In the genomic region with DNA sequence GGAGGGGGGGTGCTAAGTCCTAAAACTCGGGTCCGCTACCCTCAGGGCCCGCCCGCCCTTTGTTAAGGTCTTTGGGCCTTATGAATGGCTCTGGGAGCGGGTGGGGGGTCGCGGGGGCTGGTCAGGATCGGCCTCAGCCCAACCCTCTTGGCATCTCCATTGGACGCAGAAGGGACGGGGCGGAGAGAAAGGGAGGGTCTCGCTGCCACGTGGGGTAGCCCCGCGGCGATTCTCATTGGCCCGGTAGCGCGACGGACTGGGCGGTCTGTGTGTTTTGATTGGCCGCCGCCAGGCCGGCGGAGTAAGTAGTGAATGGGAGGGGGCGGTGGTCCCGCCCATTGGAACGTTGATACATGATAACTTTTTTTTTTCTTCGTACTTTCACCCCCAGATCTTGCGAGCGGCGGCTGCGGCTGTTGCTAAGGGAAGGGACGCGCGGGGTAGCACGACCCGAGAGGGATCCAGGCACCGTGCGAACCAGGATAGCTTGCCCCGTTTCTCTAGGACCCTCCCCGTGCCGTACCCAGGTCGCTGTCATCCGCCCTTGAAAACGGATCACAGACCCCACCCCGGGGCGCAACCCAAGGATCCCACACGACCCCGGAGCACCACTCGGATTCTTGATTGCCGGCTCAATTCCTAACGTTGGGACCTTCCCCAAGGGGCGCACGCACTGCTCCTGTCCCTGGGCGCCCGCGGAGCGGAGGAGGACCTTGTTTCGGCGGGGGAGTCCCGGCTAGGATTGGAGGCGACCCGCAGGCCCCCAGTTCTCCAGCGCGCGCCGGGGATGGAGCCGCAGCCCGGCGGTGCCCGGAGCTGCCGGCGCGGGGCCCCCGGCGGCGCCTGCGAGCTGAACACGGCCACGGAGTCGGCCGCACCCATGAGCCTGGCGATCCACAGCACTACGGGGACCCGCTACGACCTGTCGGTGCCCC, we compare ENCODE assay signal across 8 mouse cellular contexts. TPM values are rescaled to one million over a fixed set of nuclear protein-coding genes. Genes with fewer than 3 reads are reported as not detected.
DNase-seq lines count a peak whose midpoint lies in the region; ATAC-seq and TF ChIP-seq lines count a peak whose summit lies in the region.

No protein-coding gene starts in this region.

- peak overlapping the region; percentile 97 for H3K27ac ChIP-seq in intestine, postnatal 0 days (ENCODE audit: low read depth, low read length)
- H3K27ac ChIP-seq in midbrain, embryonic 11.5 days (ENCODE audit: low read depth, low read length) = peak overlapping the region; percentile 99

- TF ChIP-seq CTCF in intestine, postnatal 0 days (IDR thresholded peaks at IDR 0.05; ENCODE audit: low read depth) = no peak

- under 1% methylated on average over 79 of the region's 88 CpGs for WGBS in intestine, postnatal 0 days
- WGBS in midbrain, embryonic 11.5 days = 1% methylated on average over 88 of the region's 88 CpGs

- H3K9me3 ChIP-seq in intestine, postnatal 0 days (ENCODE audit: control insufficient read depth) = no peaks in the 10 kb centered on the region
- H3K9me3 ChIP-seq in midbrain, embryonic 11.5 days (ENCODE audit: control insufficient read depth, low read length) = no peaks in the 10 kb centered on the region

- ATAC-seq in intestine, postnatal 0 days = peak; percentile 67
- ATAC-seq in midbrain, embryonic 11.5 days (ENCODE audit: low FRiP score) = peak; percentile 83

- peak overlapping the region; percentile 86 for H3K4me2 ChIP-seq in intestine, postnatal 0 days (replicated peaks; ENCODE audit: low read depth)
- H3K4me2 ChIP-seq in midbrain, embryonic 11.5 days = peak overlapping the region; percentile 99

- no peaks in the 10 kb centered on the region for H3K27me3 ChIP-seq in intestine, postnatal 0 days (replicated peaks; ENCODE audit: control insufficient read depth, insufficient read depth, low read length)
- no peaks in the 10 kb centered on the region for H3K27me3 ChIP-seq in midbrain, embryonic 11.5 days (ENCODE audit: control insufficient read depth, insufficient read depth, low read length)

- H3K4me1 ChIP-seq in intestine, postnatal 0 days (replicated peaks; ENCODE audit: control insufficient read depth, insufficient read depth, low read length) = peaks cover 23% of the 10 kb centered on the region
- H3K4me1 ChIP-seq in midbrain, embryonic 11.5 days (ENCODE audit: control insufficient read depth, insufficient read depth, low read length) = peaks cover 39% of the 10 kb centered on the region

- intact Hi-C loops in left cerebral cortex, postnatal 4 days (cut with DNase I) = loop anchor here (2.0 kb wide), 1 partner anchor 15 kb away; the partner anchor contains the start of gene Cirbp

- H3K4me3 ChIP-seq in intestine, postnatal 0 days (ENCODE audit: low read depth, low read length) = peak overlapping the region; percentile 95
- H3K4me3 ChIP-seq in midbrain, embryonic 11.5 days (ENCODE audit: low read depth, low read length) = peak overlapping the region; percentile 99

- peaks cover 53% of the 10 kb centered on the region for H3K36me3 ChIP-seq in intestine, postnatal 0 days (ENCODE audit: control insufficient read depth, insufficient read depth)
- H3K36me3 ChIP-seq in midbrain, embryonic 11.5 days (ENCODE audit: control insufficient read depth, insufficient read depth, low read length) = peaks cover 30% of the 10 kb centered on the region

- peak overlapping the region; percentile 74 for H3K9ac ChIP-seq in intestine, postnatal 0 days (ENCODE audit: low read depth, low read length)
- peak overlapping the region; percentile 100 for H3K9ac ChIP-seq in midbrain, embryonic 11.5 days (ENCODE audit: low read length)

- DNase-seq in adrenal gland, postnatal 10 days = peak; percentile 98
- peak; percentile 99 for DNase-seq in embryo, embryonic 9.5 days (ENCODE audit: extremely low spot score)
- peak; percentile 95 to 96 for DNase-seq in gastrocnemius, postnatal 4 days (ENCODE audit: low spot score in 2 of 2)
- peak; percentile 99 for DNase-seq in left cerebral cortex, postnatal 4 days
- DNase-seq in midbrain, embryonic 11.5 days (ENCODE audit: low spot score, missing footprints) = no peak
- peak; percentile 93 for DNase-seq in right cerebral cortex, postnatal 4 days
- DNase-seq in yolk sac, embryonic 10.5 days (ENCODE audit: low spot score) = peak; percentile 99

RNA-seq across cellular contexts. Expression of gene Midn, which starts 1.5 kb away (rescaled TPM):
- total RNA-seq in adrenal gland, postnatal 10 days (2021) = 100 to 1,000 TPM; 106 to 127 TPM
- 10 to 100 TPM; 67.7 to 74.0 TPM for total RNA-seq in gastrocnemius, postnatal 4 days (2021)
- 18.1 and 19.5 TPM in 2 replicates for polyA plus RNA-seq in intestine, postnatal 0 days (2015; fragmentation: Nextera tagmentation; extraction: Ambion mirVana)
- total RNA-seq in left cerebral cortex, postnatal 4 days (2021) = 100 to 1,000 TPM; 158 to 163 TPM
- polyA plus RNA-seq in midbrain, embryonic 11.5 days (2014; fragmentation: Nextera tagmentation; extraction: Ambion mirVana) = 66.0 and 71.3 TPM in 2 replicates

RNA-seq across cellular contexts. Expression of gene Cbarp, which starts 8.9 kb away (rescaled TPM):
- 10 to 100 TPM; 41.6 to 65.6 TPM for total RNA-seq in adrenal gland, postnatal 10 days (2021)
- total RNA-seq in gastrocnemius, postnatal 4 days (2021) = 1 to 10 TPM; 2.2 to 2.7 TPM
- polyA plus RNA-seq in intestine, postnatal 0 days (2015; fragmentation: Nextera tagmentation; extraction: Ambion mirVana) = 2.1 and 2.7 TPM in 2 replicates
- 100 to 1,000 TPM; 299 to 316 TPM for total RNA-seq in left cerebral cortex, postnatal 4 days (2021)
- 11.1 and 11.8 TPM in 2 replicates for polyA plus RNA-seq in midbrain, embryonic 11.5 days (2014; fragmentation: Nextera tagmentation; extraction: Ambion mirVana)

RNA-seq across cellular contexts. Expression of gene Atp5d, which starts 11.1 kb away (rescaled TPM):
- total RNA-seq in adrenal gland, postnatal 10 days (2021) = 100 to 1,000 TPM; 982 to 996 TPM
- 100 to 1,000 TPM; 522 to 564 TPM for total RNA-seq in gastrocnemius, postnatal 4 days (2021)
- 1,009 and 1,013 TPM in 2 replicates for polyA plus RNA-seq in intestine, postnatal 0 days (2015; fragmentation: Nextera tagmentation; extraction: Ambion mirVana)
- 100 to 1,000 TPM; 247 to 270 TPM for total RNA-seq in left cerebral cortex, postnatal 4 days (2021)
- 329 and 355 TPM in 2 replicates for polyA plus RNA-seq in midbrain, embryonic 11.5 days (2014; fragmentation: Nextera tagmentation; extraction: Ambion mirVana)

RNA-seq across cellular contexts. Expression of gene Cirbp, which starts 16.2 kb away (rescaled TPM):
- 100 to 1,000 TPM; 102 to 168 TPM for total RNA-seq in adrenal gland, postnatal 10 days (2021)
- total RNA-seq in gastrocnemius, postnatal 4 days (2021) = 100 to 1,000 TPM; 107 to 153 TPM
- polyA plus RNA-seq in intestine, postnatal 0 days (2015; fragmentation: Nextera tagmentation; extraction: Ambion mirVana) = 222 and 228 TPM in 2 replicates
- 100 to 1,000 TPM; 211 to 228 TPM for total RNA-seq in left cerebral cortex, postnatal 4 days (2021)
- 81.5 and 87.1 TPM in 2 replicates for polyA plus RNA-seq in midbrain, embryonic 11.5 days (2014; fragmentation: Nextera tagmentation; extraction: Ambion mirVana)

RNA-seq across cellular contexts. Expression of gene 1600002K03Rik, which starts 23.2 kb away (rescaled TPM):
- 1 to 10 TPM; 6.4 to 7.7 TPM for total RNA-seq in adrenal gland, postnatal 10 days (2021)
- 1 to 10 TPM; 3.4 to 3.8 TPM for total RNA-seq in gastrocnemius, postnatal 4 days (2021)
- 12.7 and 13.9 TPM in 2 replicates for polyA plus RNA-seq in intestine, postnatal 0 days (2015; fragmentation: Nextera tagmentation; extraction: Ambion mirVana)
- total RNA-seq in left cerebral cortex, postnatal 4 days (2021) = 1 to 10 TPM; 6.0 to 6.1 TPM
- polyA plus RNA-seq in midbrain, embryonic 11.5 days (2014; fragmentation: Nextera tagmentation; extraction: Ambion mirVana) = 8.0 and 8.7 TPM in 2 replicates

Comparison
In these comparisons a context has a peak if more than half of its experiments do, and no peak if none do; other contexts are left out.
1. RNA of gene Cbarp, which starts 8.9 kb away (total RNA-seq): 299 to 316 TPM in left cerebral cortex, postnatal 4 days and 41.6 to 65.6 TPM in adrenal gland, postnatal 10 days; 2.2 to 2.7 TPM in gastrocnemius, postnatal 4 days; every median in the first group is over 10 times any median in the second.